Mouse (Mus musculus) thymus, adult 2 months (tissue): Measurements from ENCODE around the gene Cmss1.

Source experiments
- CTCF ChIP-seq: fragments of 200-500 bp; IDR thresholded peaks from 2 replicates; pipeline ENCODE4 v1.5.1; 2012; ENCODE audit warnings: mild to moderate bottlenecking, control low read depth, low read length, moderate library complexity, borderline replicate concordance; ENCODE audit not compliant: control insufficient read depth, poor library complexity, insufficient read depth; ENCODE audit errors: extremely low read depth
- POLR2A ChIP-seq: fragments of 200-500 bp; IDR thresholded peaks from 2 replicates; pipeline ENCODE4 v1.6.1; 2012; ENCODE audit warnings: mild to moderate bottlenecking, low read length, control low read depth, moderate library complexity; ENCODE audit not compliant: control insufficient read depth, poor library complexity, insufficient read depth; ENCODE audit errors: extremely low read depth

GRCm38 (mm10) chr16:57397845-57398244 lies 208.8 kb downstream of the Cmss1 start:
- TF ChIP-seq CTCF (no peak), POLR2A (no peak)
